Mouse (Mus musculus) forebrain, embryonic 13.5 days (tissue): ENCODE measurements around the gene Taf9b. TPM values are rescaled to one million over a fixed set of nuclear protein-coding genes. Genes with fewer than 3 reads are reported as not detected.

Source experiments
- ATAC-seq: fragments of 200-750 bp; cut with Nextera tagmentation; 2 replicates; pipeline ENCODE4 v1.8.0; 2017
- H3K27ac ChIP-seq: fragments of 300-500 bp; sonication (generic); 2 replicates; pipeline ENCODE4 v1.5.1; 2015; ENCODE audit warnings: inconsistent platforms, mild to moderate bottlenecking, moderate library complexity
- H3K27me3 ChIP-seq: fragments of 300-500 bp; sonication (generic); 2 replicates; pipeline ENCODE4 v1.6.1; 2015; ENCODE audit warnings: mild to moderate bottlenecking, inconsistent platforms
- H3K36me3 ChIP-seq: fragments of 300-500 bp; sonication (generic); 2 replicates; pipeline ENCODE4 v1.6.1; 2015; ENCODE audit warnings: mild to moderate bottlenecking, inconsistent platforms; ENCODE audit not compliant: poor library complexity, severe bottlenecking
- H3K4me1 ChIP-seq: fragments of 300-500 bp; sonication (generic); 2 replicates; pipeline ENCODE4 v1.6.1; 2015; ENCODE audit warnings: inconsistent platforms
- H3K4me2 ChIP-seq: fragments of 300-500 bp; sonication (generic); 2 replicates; pipeline ENCODE4 v1.6.1; 2015; ENCODE audit warnings: inconsistent platforms, mild to moderate bottlenecking, moderate library complexity
- H3K4me3 ChIP-seq: fragments of 300-500 bp; sonication (generic); 2 replicates; pipeline ENCODE4 v1.5.1; 2015; ENCODE audit warnings: mild to moderate bottlenecking, inconsistent platforms
- H3K9ac ChIP-seq: fragments of 300-500 bp; sonication (generic); 2 replicates; pipeline ENCODE4 v1.6.1; 2015; ENCODE audit warnings: mild to moderate bottlenecking, inconsistent platforms
- H3K9me3 ChIP-seq: fragments of 300-500 bp; sonication (generic); replicated peaks from 2 replicates; pipeline ENCODE4 v1.6.1; 2016; ENCODE audit warnings: inconsistent platforms
- WGBS: fragments of 180-500 bp; shearing (Covaris S2); methylation state at CpG from one replicate; pipeline ENCODE4 v1.1.7; 2015; 5-methylcytosine and 5-hydroxymethylcytosine counted together
- polyA plus RNA-seq: library from polyadenylated mRNA; unstranded; fragments of >200 nt; fragmentation: Nextera tagmentation; extraction: Ambion mirVana; gene quantifications from 2 replicates; pipeline ENCODE4 v1.2.1, GENCODE M21; 2015

Taf9b gene
- polyA plus RNA-seq, 1 experiment from 2014 or later: 13.3 TPM

GRCm38 (mm10) chrX:106185706-106186105 lies 35.3 kb downstream of the Taf9b start:
- Histone ChIP-seq H3K9ac (no peak overlapping the region), H3K4me1 (peaks cover 23% of the 10 kb centered on the region), H3K4me3 (no peak overlapping the region), H3K4me2 (peak overlapping the region; percentile 20; the same call in 1 of the 2 replicates), H3K36me3 (no peaks in the 10 kb centered on the region), H3K9me3 (no peaks in the 10 kb centered on the region), H3K27me3 (no peaks in the 10 kb centered on the region), H3K27ac (peak overlapping the region; percentile 88)
- no peak for ATAC-seq
- WGBS: 15% methylated on average over 5 of the region's 5 CpGs

DNA sequence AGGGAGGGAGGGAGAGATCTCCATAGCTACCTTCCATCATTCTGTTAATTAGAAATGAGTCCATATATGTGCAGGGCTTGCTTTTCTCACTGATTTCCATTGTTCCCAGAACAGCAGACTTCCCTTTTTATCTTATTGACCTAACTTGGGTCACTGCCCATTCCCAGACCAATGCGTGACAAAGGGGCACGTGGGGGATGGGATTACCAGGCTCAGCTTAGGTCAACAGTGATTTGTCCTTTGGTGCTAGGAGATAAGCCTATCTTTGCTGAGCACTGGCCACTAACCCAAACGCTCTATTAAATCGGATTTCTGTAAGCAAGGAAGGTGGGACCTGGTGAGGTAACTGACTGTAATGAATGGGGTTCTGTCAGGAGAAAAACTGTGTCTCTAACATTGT lies 36.7 kb downstream of the Taf9b start:
- Histone ChIP-seq H3K4me1 (peaks cover 14% of the 10 kb centered on the region), H3K9me3 (no peaks in the 10 kb centered on the region), H3K27me3 (no peaks in the 10 kb centered on the region), H3K9ac (no peak overlapping the region), H3K4me2 (no peak overlapping the region), H3K36me3 (no peaks in the 10 kb centered on the region), H3K4me3 (no peak overlapping the region), H3K27ac (no peak overlapping the region)
- 32% methylated on average over 4 of the region's 4 CpGs for WGBS
- ATAC-seq: no peak

DNA sequence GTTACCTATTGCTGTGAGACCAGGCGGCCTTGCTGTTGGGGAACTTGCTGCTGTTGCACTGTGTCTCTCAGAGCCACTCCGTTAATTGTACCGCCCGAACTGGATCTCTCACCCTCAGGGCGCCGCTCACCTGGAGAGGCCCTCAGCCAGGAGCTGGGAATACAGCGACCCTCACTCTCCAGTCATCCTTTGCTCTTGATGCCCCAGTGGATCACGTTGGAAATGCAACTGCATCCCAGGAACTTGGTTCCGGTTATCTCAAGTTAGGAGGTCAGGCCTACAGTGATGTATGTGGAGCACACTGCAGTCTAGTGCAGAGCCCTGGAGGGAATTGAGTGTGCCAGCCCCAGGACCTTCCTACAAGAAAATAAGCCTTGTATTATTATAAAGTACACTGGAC lies 44.6 kb downstream of the Taf9b start:
- Histone ChIP-seq H3K27ac (no peak overlapping the region), H3K4me1 (no peaks in the 10 kb centered on the region), H3K4me2 (no peak overlapping the region), H3K36me3 (no peaks in the 10 kb centered on the region), H3K9me3 (no peaks in the 10 kb centered on the region), H3K4me3 (no peak overlapping the region), H3K9ac (no peak overlapping the region), H3K27me3 (no peaks in the 10 kb centered on the region)
- ATAC-seq: no peak
- 65% methylated on average over 9 of the region's 9 CpGs for WGBS

- Histone ChIP-seq H3K9me3 (no peaks in the 10 kb centered on the region), H3K4me3 (peak overlapping the region; percentile 30; the same call in 1 of the 2 replicates), H3K9ac (no peak overlapping the region), H3K36me3 (no peaks in the 10 kb centered on the region), H3K4me2 (peak overlapping the region; percentile 51), H3K27me3 (no peaks in the 10 kb centered on the region), H3K4me1 (no peaks in the 10 kb centered on the region), H3K27ac (no peak overlapping the region)
- peak; percentile 58 for ATAC-seq
- 71% methylated on average over 6 of the region's 6 CpGs for WGBS
Measured at GRCm38 (mm10) chrX:106171853-106172154, 49.2 kb downstream of the Taf9b start.

DNA sequence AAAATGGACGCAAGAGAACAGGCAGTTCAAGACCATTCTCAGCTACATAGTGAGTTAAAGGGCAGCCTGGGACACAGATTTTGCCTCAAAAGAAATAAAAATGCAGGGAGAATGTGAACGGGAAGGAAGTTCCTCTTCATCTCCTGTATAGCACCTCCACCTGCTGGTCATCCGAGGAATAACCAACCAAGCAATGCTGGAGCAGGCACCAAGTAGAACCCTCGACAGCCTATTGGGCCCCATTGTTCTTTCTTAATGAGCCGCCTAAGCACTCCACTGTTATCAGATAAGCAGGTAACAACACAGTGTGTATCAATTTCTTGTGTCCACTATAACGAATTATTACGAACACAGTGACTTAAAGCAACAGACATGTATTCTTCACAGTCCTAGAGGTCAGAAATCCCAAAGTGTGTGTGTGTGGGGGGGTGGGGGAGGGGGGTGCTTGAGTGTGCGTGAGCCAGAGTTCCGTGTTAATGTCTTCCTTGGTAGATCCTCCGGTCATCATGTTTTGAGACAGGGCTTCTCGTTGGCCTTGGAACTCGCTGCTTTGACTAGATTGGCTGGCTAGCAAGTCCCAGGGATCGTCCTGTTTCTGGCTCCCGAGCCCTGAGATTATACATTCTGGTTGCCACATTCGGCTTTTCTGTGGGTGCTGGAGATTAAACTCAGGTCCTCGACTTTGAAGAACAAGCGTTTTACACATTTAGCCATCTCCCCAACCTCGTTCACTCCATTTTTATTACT lies 49.7 kb downstream of the Taf9b start:
- Histone ChIP-seq H3K27ac (no peak overlapping the region), H3K4me2 (peak overlapping the region; percentile 51), H3K36me3 (no peaks in the 10 kb centered on the region), H3K27me3 (no peaks in the 10 kb centered on the region), H3K4me3 (peak overlapping the region; percentile 30), H3K9ac (no peak overlapping the region), H3K4me1 (no peaks in the 10 kb centered on the region), H3K9me3 (no peaks in the 10 kb centered on the region)
- WGBS: 22% methylated on average over 18 of the region's 18 CpGs
- ATAC-seq: peak; percentile 93

DNA sequence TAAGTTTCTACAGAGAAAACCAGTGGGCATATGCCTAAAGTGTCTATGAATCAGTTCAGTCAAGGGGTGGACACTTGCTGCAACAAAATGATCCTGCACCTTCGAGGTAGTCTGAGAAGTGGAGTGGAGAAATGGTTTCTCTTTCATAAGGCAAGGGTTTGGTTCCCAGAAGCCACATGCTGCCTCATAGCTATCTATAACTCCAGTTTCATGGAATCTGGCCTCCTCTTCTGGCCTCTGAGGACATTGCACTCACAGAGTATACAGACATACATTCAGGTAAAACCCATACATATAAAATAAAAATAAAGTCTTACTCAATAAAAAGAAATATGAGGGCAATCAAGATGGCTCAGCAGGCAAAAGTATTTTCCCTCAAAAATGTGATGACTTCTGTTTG lies 55.9 kb downstream of the Taf9b start:
- no peak overlapping the region for H3K4me3 ChIP-seq
- no peak overlapping the region for H3K27ac ChIP-seq
- no peak overlapping the region for H3K4me2 ChIP-seq
- ATAC-seq: no peak
- H3K27me3 ChIP-seq: no peaks in the 10 kb centered on the region
- H3K4me1 ChIP-seq: no peaks in the 10 kb centered on the region
- no peaks in the 10 kb centered on the region for H3K36me3 ChIP-seq
- no peaks in the 10 kb centered on the region for H3K9me3 ChIP-seq
- H3K9ac ChIP-seq: no peak overlapping the region
- WGBS: 60% methylated on average over 1 of the region's 1 CpGs

DNA sequence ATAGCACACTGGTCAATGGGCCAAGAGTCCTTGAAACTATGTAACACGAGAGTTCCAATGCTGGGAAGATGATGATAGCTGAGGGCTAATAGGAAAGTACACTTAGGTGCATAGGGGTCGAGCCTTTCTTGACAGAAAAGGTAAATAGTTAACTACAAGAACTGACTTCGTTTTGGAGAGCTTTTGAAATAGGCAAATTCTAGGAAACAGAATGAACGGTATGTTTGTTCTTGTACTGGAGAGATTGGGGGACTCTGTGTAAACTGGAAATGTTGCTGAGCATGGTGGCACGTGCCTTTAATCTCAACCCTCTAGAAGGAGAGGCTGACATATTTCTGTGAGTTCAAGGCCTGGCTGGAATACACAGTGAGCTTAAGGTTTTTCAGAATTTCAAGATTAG lies 56.4 kb downstream of the Taf9b start:
- no peaks in the 10 kb centered on the region for H3K4me1 ChIP-seq
- no peak overlapping the region for H3K9ac ChIP-seq
- no peak overlapping the region for H3K4me2 ChIP-seq
- no peaks in the 10 kb centered on the region for H3K36me3 ChIP-seq
- WGBS: 79% methylated on average over 5 of the region's 5 CpGs
- ATAC-seq: no peak
- H3K9me3 ChIP-seq: no peaks in the 10 kb centered on the region
- H3K4me3 ChIP-seq: no peak overlapping the region
- no peak overlapping the region for H3K27ac ChIP-seq
- no peaks in the 10 kb centered on the region for H3K27me3 ChIP-seq

- H3K4me2 ChIP-seq: no peak overlapping the region
- H3K27me3 ChIP-seq: no peaks in the 10 kb centered on the region
- H3K27ac ChIP-seq: no peak overlapping the region
- H3K9ac ChIP-seq: no peak overlapping the region
- no peaks in the 10 kb centered on the region for H3K9me3 ChIP-seq
- H3K4me3 ChIP-seq: no peak overlapping the region
- H3K4me1 ChIP-seq: no peaks in the 10 kb centered on the region
- H3K36me3 ChIP-seq: no peaks in the 10 kb centered on the region
- 63% methylated on average over 5 of the region's 5 CpGs for WGBS
- ATAC-seq: no peak
Measured at GRCm38 (mm10) chrX:106163995-106164394, 57.0 kb downstream of the Taf9b start.

Other genes starting within 250 kb of the Taf9b start
- gene Magt1, start 209.3 kb downstream of the Taf9b start, polyA plus RNA-seq: 27.0 and 29.4 TPM in 2 replicates
- 331 and 363 TPM in 2 replicates for gene Cox7b, start 205.5 kb downstream of the Taf9b start, polyA plus RNA-seq
- gene Atp7a, start 193.9 kb downstream of the Taf9b start, polyA plus RNA-seq: 16.4 and 17.3 TPM in 2 replicates
- 0.09 and 0.11 TPM in 2 replicates for gene Tlr13, start 78.0 kb downstream of the Taf9b start, polyA plus RNA-seq
- gene Pgk1, start 34.1 kb downstream of the Taf9b start, polyA plus RNA-seq: 346 and 364 TPM in 2 replicates
- not detected in 2 replicates for gene Fnd3c2, start 34.2 kb upstream of the Taf9b start, polyA plus RNA-seq